Mouse (Mus musculus) hindbrain, embryonic 12.5 days (tissue): ENCODE measurements at regions not wholly inside any gene's neighbourhood (a gene's known extent, or its start where the extent isn't known, plus 50 kb on each side); places are given as distances from the start of the nearest gene placed in this dataset.

Experiments
- ATAC-seq: fragments of 200-750 bp; cut with Nextera tagmentation; 2 replicates; pipeline ENCODE4 v1.8.0; 2017; ENCODE audit warnings: moderate TSS enrichment; ENCODE audit not compliant: low FRiP score
- H3K27ac ChIP-seq: fragments of 300-500 bp; sonication (generic); 2 replicates; pipeline ENCODE4 v1.5.1; 2016; ENCODE audit warnings: mild to moderate bottlenecking
- H3K27me3 ChIP-seq: fragments of 300-500 bp; sonication (generic); 2 replicates; pipeline ENCODE4 v1.6.1; 2016; ENCODE audit warnings: mild to moderate bottlenecking
- H3K36me3 ChIP-seq: fragments of 300-500 bp; sonication (generic); 2 replicates; pipeline ENCODE4 v1.6.1; 2016; ENCODE audit warnings: mild to moderate bottlenecking
- H3K4me1 ChIP-seq: fragments of 300-500 bp; sonication (generic); 2 replicates; pipeline ENCODE4 v1.6.1; 2016
- H3K4me2 ChIP-seq: fragments of 300-500 bp; sonication (generic); replicated peaks from 2 replicates; pipeline ENCODE4 v1.6.1; 2016; ENCODE audit warnings: mild to moderate bottlenecking
- H3K4me3 ChIP-seq: fragments of 300-500 bp; sonication (generic); 2 replicates; pipeline ENCODE4 v1.5.1; 2016; ENCODE audit warnings: mild to moderate bottlenecking
- H3K9ac ChIP-seq: fragments of 300-500 bp; sonication (generic); 2 replicates; pipeline ENCODE4 v1.6.1; 2016; ENCODE audit warnings: mild to moderate bottlenecking, moderate library complexity
- H3K9me3 ChIP-seq: fragments of 300-500 bp; sonication (generic); replicated peaks from 2 replicates; pipeline ENCODE4 v1.6.1; 2016; ENCODE audit warnings: mild to moderate bottlenecking
- WGBS: fragments of 180-500 bp; shearing (Covaris S2); methylation state at CpG from one replicate; pipeline ENCODE4 v1.1.7; 2016; 5-methylcytosine and 5-hydroxymethylcytosine counted together

GRCm38 (mm10) chr10:8942967-8943471 lies 57.1 kb upstream of the Sash1 start:
- no peaks in the 10 kb centered on the region for H3K27me3 ChIP-seq
- H3K36me3 ChIP-seq = no peaks in the 10 kb centered on the region
- H3K27ac ChIP-seq = no peak overlapping the region
- H3K9me3 ChIP-seq = no peaks in the 10 kb centered on the region
- H3K4me2 ChIP-seq = no peak overlapping the region
- H3K4me1 ChIP-seq = 0 out of 2 replicates have a peak, but pooled peaks cover 6% of the 10 kb centered on the region
- no peak overlapping the region for H3K9ac ChIP-seq
- H3K4me3 ChIP-seq = no peak overlapping the region
- WGBS = 90% methylated on average over 6 of the region's 6 CpGs
- ATAC-seq = no peak

GRCm38 (mm10) chr10:8936369-8936768 lies 50.5 kb upstream of the Sash1 start:
- no peak overlapping the region for H3K9ac ChIP-seq
- no peaks in the 10 kb centered on the region for H3K27me3 ChIP-seq
- ATAC-seq = no peak
- no peak overlapping the region for H3K4me3 ChIP-seq
- 77% methylated on average over 4 of the region's 4 CpGs for WGBS
- no peaks in the 10 kb centered on the region for H3K4me1 ChIP-seq
- no peaks in the 10 kb centered on the region for H3K9me3 ChIP-seq
- H3K36me3 ChIP-seq = no peaks in the 10 kb centered on the region
- no peak overlapping the region for H3K27ac ChIP-seq
- no peak overlapping the region for H3K4me2 ChIP-seq
